Comparison of ENCODE assay signal across 29 mouse cellular contexts in the genomic region with DNA sequence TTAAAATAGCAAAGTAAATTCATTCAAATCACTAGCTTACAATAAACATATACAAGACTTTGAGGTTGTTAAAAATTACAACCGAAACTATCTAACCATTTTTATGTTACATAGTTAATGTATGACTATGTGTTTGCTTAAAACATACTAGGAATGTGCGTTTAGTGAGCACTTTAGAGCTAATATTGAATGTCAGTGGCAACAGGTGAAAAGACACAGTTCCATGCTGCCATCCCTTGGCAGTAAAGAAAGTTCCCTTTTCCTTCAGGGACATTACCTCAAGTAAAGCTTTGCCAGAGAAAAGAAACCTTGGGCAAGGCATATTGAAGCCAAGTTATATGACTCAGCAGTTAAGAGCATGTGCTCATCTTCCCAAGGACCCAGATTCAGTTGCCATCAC.
DNase-seq lines count a peak whose midpoint lies in the region; ATAC-seq and TF ChIP-seq lines count a peak whose summit lies in the region.
"Had no signal": no experiment of that assay in that cellular context is flagged by ENCODE, and none has a peak within 500 bp of the region (broad histone marks: within the 10 kb centered on the region; RNA-seq: fewer than 3 reads in every experiment).

No protein-coding gene starts in this region.

- H3K79me2 ChIP-seq in heart, adult 2 months (replicated peaks; ENCODE audit: control insufficient read depth, insufficient read depth, low read length): no peaks in the 10 kb centered on the region

- H3K9me3 ChIP-seq in intestine, embryonic 16.5 days (ENCODE audit: control insufficient read depth, low read length): no peaks in the 10 kb centered on the region
- H3K9me3 ChIP-seq: embryonic facial prominence, embryonic 10.5 days; embryonic facial prominence, embryonic 15.5 days; forebrain, embryonic 12.5 days; heart, embryonic 10.5 days; heart, embryonic 15.5 days; hindbrain, embryonic 12.5 days; limb, embryonic 13.5 days; midbrain, embryonic 13.5 days; neural tube, embryonic 13.5 days had no signal

- no peak overlapping the region for H3K4me3 ChIP-seq in heart, adult 2 months
- H3K4me3 ChIP-seq in intestine, embryonic 16.5 days (ENCODE audit: low read length): no peak overlapping the region
- H3K4me3 ChIP-seq: embryonic facial prominence, embryonic 10.5 days; embryonic facial prominence, embryonic 15.5 days; forebrain, embryonic 12.5 days; heart, embryonic 10.5 days; heart, embryonic 15.5 days; hindbrain, embryonic 12.5 days; layer of hippocampus, adult 2 months; limb, embryonic 13.5 days; midbrain, embryonic 13.5 days; neural tube, embryonic 13.5 days had no signal

- TF ChIP-seq CTCF in heart, adult 2 months (IDR thresholded peaks at IDR 0.05): 0 out of 2 replicates have a peak, but pooled peaks have one; percentile 8

- H3K36me3 ChIP-seq in heart, adult 2 months (ENCODE audit: control insufficient read depth, insufficient read depth, low read length): no peaks in the 10 kb centered on the region
- H3K36me3 ChIP-seq in intestine, embryonic 16.5 days (ENCODE audit: control insufficient read depth, insufficient read depth, low read length): no peaks in the 10 kb centered on the region
- H3K36me3 ChIP-seq: embryonic facial prominence, embryonic 10.5 days; embryonic facial prominence, embryonic 15.5 days; forebrain, embryonic 12.5 days; heart, embryonic 10.5 days; heart, embryonic 15.5 days; hindbrain, embryonic 12.5 days; limb, embryonic 13.5 days; midbrain, embryonic 13.5 days; neural tube, embryonic 13.5 days had no signal

- DNase-seq in heart, adult 2 months: no peak
- no peak for DNase-seq in heart, postnatal 4 days
- DNase-seq in lung, postnatal 25 days (ENCODE audit: low spot score): peak; percentile 3
- no peak for DNase-seq in lung, postnatal 10 days
- no peak for DNase-seq in urinary bladder, postnatal 10 days (ENCODE audit: low spot score)
- DNase-seq: adrenal gland, postnatal 25 days; cerebellum, adult 11-12 months; cerebellum, postnatal 10 days; forebrain, postnatal 0 days; gastrocnemius, postnatal 10 days; kidney, adult 11 months; kidney, postnatal 36 days; thymus, postnatal 14 days had no signal

- no peak for TF ChIP-seq EP300 in heart, adult 2 months (IDR thresholded peaks at IDR 0.05; ENCODE audit: insufficient read depth, low read depth, low read length)

- no peaks in the 10 kb centered on the region for H3K4me1 ChIP-seq in heart, adult 2 months (ENCODE audit: control insufficient read depth, insufficient read depth, low read length)
- H3K4me1 ChIP-seq in intestine, embryonic 16.5 days (ENCODE audit: control insufficient read depth, insufficient read depth, low read length): 0 out of 2 replicates have a peak, but pooled peaks cover 3% of the 10 kb centered on the region
- H3K4me1 ChIP-seq: embryonic facial prominence, embryonic 10.5 days; embryonic facial prominence, embryonic 15.5 days; forebrain, embryonic 12.5 days; heart, embryonic 10.5 days; heart, embryonic 15.5 days; hindbrain, embryonic 12.5 days; limb, embryonic 13.5 days; midbrain, embryonic 13.5 days had no signal

- H3K27me3 ChIP-seq in heart, adult 2 months (ENCODE audit: control insufficient read depth, insufficient read depth, low read length): no peaks in the 10 kb centered on the region
- no peaks in the 10 kb centered on the region for H3K27me3 ChIP-seq in intestine, embryonic 16.5 days (replicated peaks; ENCODE audit: control insufficient read depth, insufficient read depth, low read length)
- H3K27me3 ChIP-seq: embryonic facial prominence, embryonic 15.5 days; forebrain, embryonic 12.5 days; heart, embryonic 15.5 days; hindbrain, embryonic 12.5 days; limb, embryonic 13.5 days; midbrain, embryonic 13.5 days; neural tube, embryonic 13.5 days had no signal

- no peak overlapping the region for H3K9ac ChIP-seq in heart, adult 2 months (ENCODE audit: low read depth, low read length)
- no peak overlapping the region for H3K9ac ChIP-seq in intestine, embryonic 16.5 days (ENCODE audit: low read depth, low read length)
- H3K9ac ChIP-seq: embryonic facial prominence, embryonic 15.5 days; forebrain, embryonic 12.5 days; forebrain, postnatal 0 days; heart, embryonic 15.5 days; hindbrain, embryonic 12.5 days; limb, embryonic 13.5 days; midbrain, embryonic 13.5 days; neural tube, embryonic 13.5 days had no signal

- intact Hi-C loops in heart, adult 2 months (cut with DNase I): no loop called here

- H3K27ac ChIP-seq in heart, adult 2 months: no peak overlapping the region
- no peak overlapping the region for H3K27ac ChIP-seq in intestine, embryonic 16.5 days (ENCODE audit: low read length)
- H3K27ac ChIP-seq: embryonic facial prominence, embryonic 10.5 days; embryonic facial prominence, embryonic 15.5 days; forebrain, embryonic 12.5 days; heart, embryonic 10.5 days; heart, embryonic 15.5 days; hindbrain, embryonic 12.5 days; hindbrain, postnatal 0 days; layer of hippocampus, adult 2 months; limb, embryonic 13.5 days; macrophage; midbrain, embryonic 13.5 days; neural tube, embryonic 13.5 days had no signal

- peak; percentile 79 for ATAC-seq in intestine, embryonic 16.5 days
- no peak for ATAC-seq in frontal cortex, adult (ENCODE audit: low TSS enrichment)
- ATAC-seq: CD4-positive, CD25-positive, alpha-beta regulatory T cell, adult 4 months; forebrain, postnatal 0 days; hindbrain, postnatal 0 days; midbrain, embryonic 13.5 days had no signal

- WGBS in heart, adult 2 months: 77% methylated on average over 2 of the region's 2 CpGs
- WGBS in intestine, embryonic 16.5 days: 43% methylated on average over 2 of the region's 2 CpGs

- TF ChIP-seq POLR2A in heart, adult 2 months (IDR thresholded peaks at IDR 0.05; ENCODE audit: insufficient read depth, low read depth, low read length): no peak

- no peak overlapping the region for H3K4me2 ChIP-seq in intestine, embryonic 16.5 days (ENCODE audit: low read depth, low read length)
- H3K4me2 ChIP-seq: embryonic facial prominence, embryonic 15.5 days; forebrain, embryonic 12.5 days; heart, embryonic 15.5 days; hindbrain, embryonic 12.5 days; limb, embryonic 13.5 days; liver, embryonic 11.5 days; midbrain, embryonic 13.5 days; neural tube, embryonic 13.5 days had no signal
